Mouse (Mus musculus): ENCODE results near the gene Fxyd2. TPM values are rescaled to one million over a fixed set of nuclear protein-coding genes. Genes with fewer than 3 reads are reported as not detected.

Fxyd2 gene
- polyA plus RNA-seq, 1 experiment from 2014 or later, result 2.5 TPM

DNA sequence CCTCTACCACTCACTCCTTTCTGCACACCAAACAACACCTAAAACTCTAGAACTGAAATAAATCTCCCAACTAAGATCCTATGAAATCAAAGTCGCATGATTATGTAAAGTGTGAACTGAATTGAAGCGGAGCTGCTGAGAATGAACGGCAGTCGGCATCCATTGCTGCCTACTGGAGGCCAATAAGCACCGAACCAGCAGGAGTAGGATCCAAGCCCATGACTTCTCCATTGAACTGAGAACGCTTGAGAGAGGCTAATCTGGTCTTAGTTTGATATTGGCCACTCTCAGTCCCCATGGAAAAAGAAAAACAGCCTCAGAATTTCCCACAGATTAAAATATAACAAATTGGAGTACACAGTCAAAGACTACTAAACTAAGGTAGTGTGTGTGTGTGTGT is 15.6 kb upstream of the Fxyd2 start:
- Histone ChIP-seq H3K4me3 (ENCODE audit: low read length) (no peak overlapping the region), H3K4me2 (ENCODE audit: low read depth, low read length) (no peak overlapping the region), H3K27me3 (ENCODE audit: control insufficient read depth, insufficient read depth, low read length) (no peaks in the 10 kb centered on the region), H3K9ac (ENCODE audit: low read length) (no peak overlapping the region), H3K36me3 (ENCODE audit: control insufficient read depth, insufficient read depth) (no peaks in the 10 kb centered on the region), H3K4me1 (ENCODE audit: control insufficient read depth, insufficient read depth, low read length) (no peaks in the 10 kb centered on the region), H3K9me3 (replicated peaks; ENCODE audit: control insufficient read depth, low read length) (no peaks in the 10 kb centered on the region), H3K27ac (ENCODE audit: low read length) (no peak overlapping the region)
- WGBS, result 89% methylated on average over 6 of the region's 6 CpGs
- ATAC-seq (replicated peaks; ENCODE audit: extremely low read depth, insufficient read depth, low FRiP score), result no peak

DNA sequence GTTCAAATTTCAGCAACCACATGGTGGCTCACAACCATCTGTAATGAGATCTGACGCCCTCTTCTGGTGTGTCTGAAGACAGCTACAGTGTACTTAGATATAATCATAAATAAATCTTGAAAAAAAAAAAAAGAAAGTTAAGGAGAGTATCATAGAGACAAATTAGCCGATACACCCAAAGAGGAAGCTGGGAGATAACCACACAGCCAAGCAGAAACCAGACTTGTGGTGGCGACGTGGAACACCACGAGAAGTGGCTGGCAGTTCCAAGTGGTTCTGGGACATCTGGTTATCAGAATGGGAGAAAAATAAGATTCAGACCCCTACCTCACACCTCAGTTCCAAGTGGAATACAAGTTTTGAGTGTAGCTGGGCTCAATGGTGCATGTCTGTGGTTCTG is 12.8 kb upstream of the Fxyd2 start:
- H3K36me3 ChIP-seq (ENCODE audit: control insufficient read depth, insufficient read depth), result no peaks in the 10 kb centered on the region
- H3K4me1 ChIP-seq (ENCODE audit: control insufficient read depth, insufficient read depth, low read length), result no peaks in the 10 kb centered on the region
- H3K9me3 ChIP-seq (replicated peaks; ENCODE audit: control insufficient read depth, low read length), result no peaks in the 10 kb centered on the region
- H3K4me3 ChIP-seq (ENCODE audit: low read length), result no peak overlapping the region
- ATAC-seq (replicated peaks; ENCODE audit: extremely low read depth, insufficient read depth, low FRiP score), result no peak
- H3K27ac ChIP-seq (ENCODE audit: low read length), result no peak overlapping the region
- no peak overlapping the region for H3K9ac ChIP-seq (ENCODE audit: low read length)
- WGBS, result 65% methylated on average over 5 of the region's 5 CpGs
- no peaks in the 10 kb centered on the region for H3K27me3 ChIP-seq (ENCODE audit: control insufficient read depth, insufficient read depth, low read length)
- no peak overlapping the region for H3K4me2 ChIP-seq (ENCODE audit: low read depth, low read length)

DNA sequence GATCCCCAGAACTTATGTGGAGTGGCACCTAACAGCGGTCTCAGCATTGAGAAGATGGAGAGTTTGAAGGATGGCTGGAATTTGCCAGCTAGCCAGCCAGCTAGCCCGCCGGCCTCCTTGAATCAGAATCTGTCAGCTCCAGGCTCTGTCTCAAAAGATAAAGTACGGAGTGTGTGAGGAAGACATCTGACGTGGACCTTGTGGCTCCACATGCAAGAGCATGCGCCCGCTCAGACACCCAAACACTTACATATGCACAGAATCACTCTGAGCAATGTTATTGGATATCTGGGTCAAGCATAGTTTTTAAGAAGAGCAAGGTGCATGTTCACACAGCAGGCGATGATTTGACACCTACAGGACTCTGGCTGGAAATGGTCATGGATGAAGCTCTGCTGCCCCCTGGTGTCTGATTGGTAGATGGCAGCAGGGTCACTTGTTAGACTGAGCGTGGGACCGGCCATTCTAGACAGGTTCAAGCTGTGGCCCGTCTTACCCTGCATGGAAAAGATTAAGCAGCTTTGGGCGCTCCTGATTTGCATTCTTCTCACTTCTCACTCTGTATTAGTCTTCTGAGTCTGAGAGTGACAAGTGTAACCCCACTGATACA is 11.0 kb upstream of the Fxyd2 start:
- ATAC-seq (replicated peaks; ENCODE audit: extremely low read depth, insufficient read depth, low FRiP score), result peak; percentile 66; the same call in 1 of the 2 replicates
- no peak overlapping the region for H3K27ac ChIP-seq (ENCODE audit: low read length)
- no peaks in the 10 kb centered on the region for H3K36me3 ChIP-seq (ENCODE audit: control insufficient read depth, insufficient read depth)
- no peaks in the 10 kb centered on the region for H3K27me3 ChIP-seq (ENCODE audit: control insufficient read depth, insufficient read depth, low read length)
- no peaks in the 10 kb centered on the region for H3K4me1 ChIP-seq (ENCODE audit: control insufficient read depth, insufficient read depth, low read length)
- WGBS, result 26% methylated on average over 12 of the region's 12 CpGs
- H3K9ac ChIP-seq (ENCODE audit: low read length), result no peak overlapping the region
- no peaks in the 10 kb centered on the region for H3K9me3 ChIP-seq (replicated peaks; ENCODE audit: control insufficient read depth, low read length)
- H3K4me2 ChIP-seq (ENCODE audit: low read depth, low read length), result no peak overlapping the region
- no peak overlapping the region for H3K4me3 ChIP-seq (ENCODE audit: low read length)

DNA sequence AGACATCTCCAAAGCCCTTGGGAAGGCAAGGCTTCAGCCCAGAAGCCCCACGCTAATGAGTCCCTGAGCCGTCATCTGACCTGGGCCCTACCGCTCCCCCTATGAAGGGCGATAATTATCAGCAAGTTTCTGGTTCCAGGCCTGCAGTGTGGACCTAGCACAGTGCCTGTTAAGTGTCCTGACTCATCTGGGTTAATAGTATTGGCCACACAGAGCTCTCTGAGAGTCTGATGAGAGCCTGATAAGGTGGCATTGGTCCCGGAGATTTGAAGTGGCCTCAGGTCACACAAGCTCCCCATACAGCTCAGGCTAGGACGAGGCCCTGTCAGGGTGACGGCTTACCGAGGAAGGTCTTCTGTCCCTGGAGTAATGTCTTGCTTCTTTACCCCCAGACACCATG is 9.9 kb upstream of the Fxyd2 start:
- H3K4me1 ChIP-seq (ENCODE audit: control insufficient read depth, insufficient read depth, low read length), result no peaks in the 10 kb centered on the region
- H3K36me3 ChIP-seq (ENCODE audit: control insufficient read depth, insufficient read depth), result no peaks in the 10 kb centered on the region
- no peak overlapping the region for H3K4me3 ChIP-seq (ENCODE audit: low read length)
- H3K27ac ChIP-seq (ENCODE audit: low read length), result no peak overlapping the region
- H3K9ac ChIP-seq (ENCODE audit: low read length), result no peak overlapping the region
- no peaks in the 10 kb centered on the region for H3K9me3 ChIP-seq (replicated peaks; ENCODE audit: control insufficient read depth, low read length)
- H3K27me3 ChIP-seq (ENCODE audit: control insufficient read depth, insufficient read depth, low read length), result no peaks in the 10 kb centered on the region
- H3K4me2 ChIP-seq (ENCODE audit: low read depth, low read length), result no peak overlapping the region
- 63% methylated on average over 8 of the region's 8 CpGs for WGBS
- no peak for ATAC-seq (replicated peaks; ENCODE audit: extremely low read depth, insufficient read depth, low FRiP score)

DNA sequence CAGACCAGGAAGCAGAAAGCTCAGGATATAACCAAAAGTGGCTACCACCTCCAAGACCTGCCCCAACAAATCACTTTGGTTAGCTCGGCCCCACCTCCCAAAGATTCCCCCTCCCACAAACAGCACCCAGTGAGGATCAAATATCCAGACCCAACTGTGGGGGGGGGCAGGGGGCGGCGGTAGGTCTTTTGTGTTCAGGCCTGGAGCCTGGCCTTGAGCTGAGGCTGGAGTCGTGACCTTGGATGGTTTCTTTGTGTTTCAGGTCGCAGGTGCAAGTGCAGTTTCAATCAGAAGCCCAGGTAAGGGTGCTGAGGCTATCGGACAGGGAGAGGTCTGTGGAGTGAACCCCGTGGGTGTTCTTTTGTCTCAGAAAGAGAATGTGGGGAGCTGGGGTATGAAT is 8.2 kb upstream of the Fxyd2 start:
- H3K27me3 ChIP-seq (ENCODE audit: control insufficient read depth, insufficient read depth, low read length), result no peaks in the 10 kb centered on the region
- no peak overlapping the region for H3K9ac ChIP-seq (ENCODE audit: low read length)
- H3K4me2 ChIP-seq (ENCODE audit: low read depth, low read length), result no peak overlapping the region
- H3K27ac ChIP-seq (ENCODE audit: low read length), result no peak overlapping the region
- no peaks in the 10 kb centered on the region for H3K4me1 ChIP-seq (ENCODE audit: control insufficient read depth, insufficient read depth, low read length)
- H3K9me3 ChIP-seq (replicated peaks; ENCODE audit: control insufficient read depth, low read length), result no peaks in the 10 kb centered on the region
- WGBS, result 73% methylated on average over 7 of the region's 7 CpGs
- ATAC-seq (replicated peaks; ENCODE audit: extremely low read depth, insufficient read depth, low FRiP score), result no peak
- no peak overlapping the region for H3K4me3 ChIP-seq (ENCODE audit: low read length)
- no peaks in the 10 kb centered on the region for H3K36me3 ChIP-seq (ENCODE audit: control insufficient read depth, insufficient read depth)

DNA sequence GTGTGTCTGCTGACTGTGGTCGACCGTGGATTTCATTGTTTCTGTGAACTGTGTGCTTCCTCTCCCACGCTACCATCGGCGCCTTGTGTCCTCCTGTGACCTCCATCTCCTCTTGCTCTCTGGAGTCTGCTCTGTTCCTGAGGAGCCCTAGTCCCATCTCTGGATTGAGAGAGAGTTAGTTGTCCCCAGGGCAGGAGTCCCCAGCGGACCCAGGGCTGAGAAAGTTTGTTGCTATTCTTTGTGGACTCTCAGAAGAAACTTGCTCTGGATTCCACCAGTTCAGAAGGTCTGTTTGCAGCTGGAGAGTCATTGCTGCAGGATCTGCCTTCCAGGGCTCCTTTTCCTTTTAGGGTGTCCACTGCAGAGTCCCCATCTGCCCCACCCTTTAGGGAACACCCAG is 4.3 kb upstream of the Fxyd2 start:
- ATAC-seq (replicated peaks; ENCODE audit: extremely low read depth, insufficient read depth, low FRiP score), result no peak
- Histone ChIP-seq H3K9me3 (replicated peaks; ENCODE audit: control insufficient read depth, low read length) (no peaks in the 10 kb centered on the region), H3K9ac (ENCODE audit: low read length) (no peak overlapping the region), H3K36me3 (ENCODE audit: control insufficient read depth, insufficient read depth) (no peaks in the 10 kb centered on the region), H3K27me3 (ENCODE audit: control insufficient read depth, insufficient read depth, low read length) (peaks cover 5% of the 10 kb centered on the region; the same call in 1 of the 2 replicates), H3K27ac (ENCODE audit: low read length) (no peak overlapping the region), H3K4me3 (ENCODE audit: low read length) (no peak overlapping the region), H3K4me2 (ENCODE audit: low read depth, low read length) (no peak overlapping the region), H3K4me1 (ENCODE audit: control insufficient read depth, insufficient read depth, low read length) (no peaks in the 10 kb centered on the region)
- 82% methylated on average over 6 of the region's 6 CpGs for WGBS

DNA sequence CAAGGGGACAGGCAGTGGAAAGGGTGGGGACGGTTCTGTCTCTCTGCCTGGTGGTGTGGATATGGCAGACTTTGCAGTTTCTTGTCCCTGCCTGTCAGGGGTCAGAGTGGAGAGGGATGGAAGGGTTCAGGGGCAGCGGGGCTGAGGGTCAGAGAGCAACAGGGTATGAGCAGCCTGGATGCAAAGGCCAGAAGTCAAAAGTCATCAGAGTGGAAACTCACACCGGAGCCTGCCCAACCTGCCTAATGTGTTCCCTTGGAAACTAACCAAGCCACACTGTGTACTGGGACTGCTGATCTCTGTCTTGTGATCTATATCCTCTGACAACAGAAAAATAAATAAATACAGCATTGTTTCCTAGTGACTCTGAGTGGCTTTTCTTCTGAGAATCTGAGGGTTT is 3.7 kb upstream of the Fxyd2 start:
- Histone ChIP-seq H3K4me2 (ENCODE audit: low read depth, low read length) (no peak overlapping the region), H3K27me3 (ENCODE audit: control insufficient read depth, insufficient read depth, low read length) (peaks cover 5% of the 10 kb centered on the region; the same call in 1 of the 2 replicates), H3K9me3 (replicated peaks; ENCODE audit: control insufficient read depth, low read length) (no peaks in the 10 kb centered on the region), H3K4me3 (ENCODE audit: low read length) (no peak overlapping the region), H3K4me1 (ENCODE audit: control insufficient read depth, insufficient read depth, low read length) (no peaks in the 10 kb centered on the region), H3K36me3 (ENCODE audit: control insufficient read depth, insufficient read depth) (no peaks in the 10 kb centered on the region), H3K9ac (ENCODE audit: low read length) (no peak overlapping the region), H3K27ac (ENCODE audit: low read length) (no peak overlapping the region)
- 70% methylated on average over 3 of the region's 3 CpGs for WGBS
- no peak for ATAC-seq (replicated peaks; ENCODE audit: extremely low read depth, insufficient read depth, low FRiP score)

DNA sequence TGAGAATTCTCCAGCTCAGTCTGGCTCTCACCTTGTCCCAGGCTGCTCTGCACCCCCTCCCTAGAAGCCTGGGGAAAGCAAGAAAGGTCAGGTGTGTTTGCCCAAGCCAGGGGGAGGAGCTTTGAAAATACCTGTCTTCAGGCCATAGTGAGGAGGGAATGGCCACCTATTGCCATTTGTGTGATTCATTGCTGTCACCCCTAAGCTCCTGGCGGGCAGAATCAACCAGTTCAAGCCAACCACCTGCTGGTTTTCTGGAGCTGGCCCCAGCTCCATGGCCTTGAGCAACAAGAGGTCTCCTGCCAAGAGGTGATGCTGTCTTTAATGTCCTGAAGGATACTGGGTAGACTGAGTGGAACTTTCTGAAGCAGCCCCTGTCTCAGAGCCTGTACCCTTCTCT is 1.1 kb upstream of the Fxyd2 start:
- Histone ChIP-seq H3K4me3 (ENCODE audit: low read length) (no peak overlapping the region), H3K9ac (ENCODE audit: low read length) (no peak overlapping the region), H3K36me3 (ENCODE audit: control insufficient read depth, insufficient read depth) (no peaks in the 10 kb centered on the region), H3K4me1 (ENCODE audit: control insufficient read depth, insufficient read depth, low read length) (no peaks in the 10 kb centered on the region), H3K27ac (ENCODE audit: low read length) (no peak overlapping the region), H3K9me3 (replicated peaks; ENCODE audit: control insufficient read depth, low read length) (no peaks in the 10 kb centered on the region), H3K27me3 (ENCODE audit: control insufficient read depth, insufficient read depth, low read length) (peaks cover 11% of the 10 kb centered on the region; the same call in 1 of the 2 replicates), H3K4me2 (ENCODE audit: low read depth, low read length) (no peak overlapping the region)
- WGBS, result 55% methylated on average over 1 of the region's 1 CpGs
- ATAC-seq (replicated peaks; ENCODE audit: extremely low read depth, insufficient read depth, low FRiP score), result no peak

DNA sequence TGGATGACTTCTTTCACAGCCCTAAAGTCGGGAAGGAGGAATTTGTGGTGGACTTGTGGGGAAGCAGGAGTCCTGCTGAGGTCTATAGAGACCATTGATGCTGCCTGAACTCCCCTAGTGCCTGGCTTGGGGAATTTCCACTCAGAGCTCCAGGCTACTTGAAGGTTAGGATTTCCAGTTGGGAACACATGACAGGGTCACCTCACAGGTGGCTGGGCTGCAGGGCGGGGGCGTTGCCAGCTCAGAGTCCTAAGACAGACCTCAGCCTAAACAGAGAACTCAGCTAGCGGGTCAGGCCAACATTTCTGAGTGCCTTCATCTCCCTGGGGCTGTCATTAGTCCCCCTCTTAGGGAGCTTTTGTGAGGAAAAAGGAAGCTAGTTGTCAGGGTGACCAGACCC is 2.4 kb downstream of the Fxyd2 start:
- no peaks in the 10 kb centered on the region for H3K36me3 ChIP-seq (ENCODE audit: control insufficient read depth, insufficient read depth)
- H3K27ac ChIP-seq (ENCODE audit: low read length), result no peak overlapping the region
- H3K4me2 ChIP-seq (ENCODE audit: low read depth, low read length), result no peak overlapping the region
- no peaks in the 10 kb centered on the region for H3K4me1 ChIP-seq (ENCODE audit: control insufficient read depth, insufficient read depth, low read length)
- ATAC-seq (replicated peaks; ENCODE audit: extremely low read depth, insufficient read depth, low FRiP score), result no peak
- H3K27me3 ChIP-seq (ENCODE audit: control insufficient read depth, insufficient read depth, low read length), result peaks cover 20% of the 10 kb centered on the region; the same call in 1 of the 2 replicates
- 49% methylated on average over 4 of the region's 4 CpGs for WGBS
- H3K9ac ChIP-seq (ENCODE audit: low read length), result no peak overlapping the region
- no peaks in the 10 kb centered on the region for H3K9me3 ChIP-seq (replicated peaks; ENCODE audit: control insufficient read depth, low read length)
- no peak overlapping the region for H3K4me3 ChIP-seq (ENCODE audit: low read length)
